Mouse (Mus musculus) neural tube, embryonic 11.5 days (tissue): ENCODE results near the gene Ddx11. TPM values are rescaled to one million over a fixed set of nuclear protein-coding genes. Genes with fewer than 3 reads are reported as not detected.
"Not testable (repeated sequence)": the region's sequence is repeated elsewhere in the genome, so short reads cannot be mapped to it uniquely, and the experiment has no call there.

Experiments
- ATAC-seq: fragments of 200-750 bp; cut with Nextera tagmentation; 2 replicates; pipeline ENCODE4 v1.8.0; 2017; ENCODE audit warnings: moderate number of reproducible peaks, mild to moderate bottlenecking, moderate TSS enrichment, moderate library complexity; ENCODE audit not compliant: insufficient read depth, low FRiP score, low TSS enrichment
- DNase-seq: peaks from one replicate; pipeline ENCODE4 v3.0.0-alpha.2; 2015; ENCODE audit warnings: low spot score
- H3K27ac ChIP-seq: fragments of 300-500 bp; sonication (generic); 2 replicates; pipeline ENCODE4 v1.5.1; 2014; ENCODE audit warnings: low read depth, mild to moderate bottlenecking, low read length
- H3K27me3 ChIP-seq: fragments of 300-500 bp; sonication (generic); 2 replicates; pipeline ENCODE4 v1.6.1; 2014; ENCODE audit warnings: mild to moderate bottlenecking, low read length, mixed read lengths; ENCODE audit not compliant: control insufficient read depth, insufficient read depth
- H3K36me3 ChIP-seq: fragments of 300-500 bp; sonication (generic); 2 replicates; pipeline ENCODE4 v1.6.1; 2014; ENCODE audit warnings: mild to moderate bottlenecking, low read length, moderate library complexity, mixed read lengths; ENCODE audit not compliant: control insufficient read depth, insufficient read depth
- H3K4me1 ChIP-seq: fragments of 300-500 bp; sonication (generic); 2 replicates; pipeline ENCODE4 v1.6.1; 2014; ENCODE audit warnings: low read length, mixed read lengths; ENCODE audit not compliant: control insufficient read depth, insufficient read depth
- H3K4me2 ChIP-seq: fragments of 300-500 bp; sonication (generic); 2 replicates; pipeline ENCODE4 v1.6.1; 2014; ENCODE audit warnings: low read depth, mild to moderate bottlenecking, moderate library complexity
- H3K4me3 ChIP-seq: fragments of 300-500 bp; sonication (generic); 2 replicates; pipeline ENCODE4 v1.5.1; 2014; ENCODE audit warnings: low read depth, low read length
- H3K9ac ChIP-seq: fragments of 300-500 bp; sonication (generic); 2 replicates; pipeline ENCODE4 v1.6.1; 2014; ENCODE audit warnings: mild to moderate bottlenecking, low read length
- H3K9me3 ChIP-seq: fragments of 300-500 bp; sonication (generic); 2 replicates; pipeline ENCODE4 v1.6.1; 2016; ENCODE audit warnings: low read length; ENCODE audit not compliant: control insufficient read depth
- WGBS: fragments of 180-500 bp; shearing (Covaris S2); extraction: QIAGEN DNeasy Blood & Tissue Kit; methylation state at CpG from one replicate; pipeline ENCODE4 v1.1.7; 2014; 5-methylcytosine and 5-hydroxymethylcytosine counted together
- polyA plus RNA-seq: library from polyadenylated mRNA; unstranded; fragments of >200 nt; fragmentation: Nextera tagmentation; extraction: Ambion mirVana; gene quantifications from 2 replicates; pipeline ENCODE4 v1.2.1, GENCODE M21; 2014

The Ddx11 gene
- polyA plus RNA-seq, 1 experiment from 2014 or later, result 16.9 TPM

GRCm38 (mm10) chr17:66130371-66130770, 7.1 kb downstream of the Ddx11 start:
- Histone ChIP-seq H3K9ac (no peak overlapping the region), H3K27ac (no peak overlapping the region), H3K27me3 (no peaks in the 10 kb centered on the region), H3K36me3 (peaks cover 18% of the 10 kb centered on the region), H3K4me1 (no peaks in the 10 kb centered on the region), H3K9me3 (no peaks in the 10 kb centered on the region), H3K4me3 (no peak overlapping the region), H3K4me2 (no peak overlapping the region)
- 91% methylated on average over 9 of the region's 9 CpGs for WGBS
- ATAC-seq (no peak), DNase-seq (no peak)

DNA sequence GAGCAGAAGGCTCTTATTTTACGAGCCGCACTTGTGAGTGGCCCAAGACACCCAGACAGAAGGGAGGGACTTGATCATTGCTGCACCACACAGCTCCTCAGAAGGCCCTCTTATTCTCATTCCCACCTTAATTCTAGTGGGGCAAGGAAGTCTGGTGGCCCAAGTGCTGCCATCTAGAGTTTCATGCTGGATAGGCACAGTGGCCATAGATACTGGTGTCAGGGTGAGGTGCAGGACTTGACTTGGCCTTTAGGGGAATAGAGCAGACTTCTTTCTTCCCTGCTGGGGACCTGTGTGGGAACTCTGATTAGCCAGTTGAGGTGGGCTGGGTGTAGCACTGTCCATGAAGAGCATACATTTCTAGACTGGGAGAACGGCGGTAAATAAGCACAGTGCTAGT, 7.9 kb downstream of the Ddx11 start:
- H3K27ac ChIP-seq, result no peak overlapping the region
- peaks cover 20% of the 10 kb centered on the region for H3K36me3 ChIP-seq
- H3K27me3 ChIP-seq, result no peaks in the 10 kb centered on the region
- no peaks in the 10 kb centered on the region for H3K4me1 ChIP-seq
- H3K9me3 ChIP-seq, result no peaks in the 10 kb centered on the region
- ATAC-seq (no peak), DNase-seq (peak; percentile 20)
- 96% methylated on average over 4 of the region's 4 CpGs for WGBS
- H3K4me2 ChIP-seq, result no peak overlapping the region
- H3K9ac ChIP-seq, result no peak overlapping the region
- no peak overlapping the region for H3K4me3 ChIP-seq

GRCm38 (mm10) chr17:66152706-66153662, 29.7 kb downstream of the Ddx11 start:
- not testable (repeated sequence) for H3K9me3 ChIP-seq, ATAC-seq, H3K27me3 ChIP-seq, H3K9ac ChIP-seq, H3K27ac ChIP-seq, DNase-seq, H3K4me3 ChIP-seq, H3K4me2 ChIP-seq, H3K4me1 ChIP-seq
- WGBS, result 80% methylated on average over 5 of the region's 8 CpGs
- peaks cover 12% of the 10 kb centered on the region; the same call in 1 of the 2 replicates for H3K36me3 ChIP-seq

- WGBS, result 90% methylated on average over 4 of the region's 4 CpGs
- not testable (repeated sequence) for H3K27me3 ChIP-seq, H3K9ac ChIP-seq
Observed at GRCm38 (mm10) chr17:66153735-66154423, 30.6 kb downstream of the Ddx11 start.

GRCm38 (mm10) chr17:66154876-66155275, 31.6 kb downstream of the Ddx11 start:
- no peaks in the 10 kb centered on the region for H3K9me3 ChIP-seq
- no peaks in the 10 kb centered on the region for H3K4me1 ChIP-seq
- 77% methylated on average over 2 of the region's 2 CpGs for WGBS
- no peak overlapping the region for H3K9ac ChIP-seq
- DNase-seq (no peak), ATAC-seq (no peak)
- H3K27me3 ChIP-seq, result no peaks in the 10 kb centered on the region
- H3K27ac ChIP-seq, result no peak overlapping the region
- peaks cover 5% of the 10 kb centered on the region; the same call in 1 of the 2 replicates for H3K36me3 ChIP-seq
- H3K4me3 ChIP-seq, result no peak overlapping the region
- H3K4me2 ChIP-seq, result no peak overlapping the region

More at GRCm38 (mm10) chr17:66153735-66154423, 30.6 kb downstream of the Ddx11 start:
- not testable (repeated sequence) for H3K36me3 ChIP-seq, H3K27ac ChIP-seq, H3K9me3 ChIP-seq, ATAC-seq, H3K4me1 ChIP-seq, H3K4me3 ChIP-seq, DNase-seq, H3K4me2 ChIP-seq

DNA sequence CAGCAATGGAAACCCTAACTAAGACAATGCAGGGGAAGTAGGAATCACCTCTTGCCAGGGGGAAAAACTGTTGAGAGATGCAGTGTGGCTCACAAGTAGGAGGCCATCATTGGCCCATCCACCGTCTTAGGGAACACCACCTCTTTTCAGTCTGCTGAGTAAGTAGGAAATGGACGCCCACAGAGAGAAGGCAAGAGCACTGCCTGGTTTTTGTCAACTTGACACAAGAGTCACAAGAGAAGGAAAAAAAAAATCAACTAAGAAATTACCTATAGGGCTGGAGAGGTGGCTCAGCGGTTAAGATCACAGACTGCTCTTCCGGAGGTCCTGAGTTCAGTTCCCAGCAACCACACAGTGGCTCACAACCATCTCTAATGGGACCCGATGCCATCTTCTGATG, 35.0 kb downstream of the Ddx11 start:
- Histone ChIP-seq H3K36me3 (no peaks in the 10 kb centered on the region), H3K27me3 (no peaks in the 10 kb centered on the region), H3K4me2 (no peak overlapping the region), H3K4me1 (no peaks in the 10 kb centered on the region), H3K4me3 (no peak overlapping the region), H3K27ac (no peak overlapping the region), H3K9me3 (0 out of 2 replicates have a peak, but pooled peaks cover 2% of the 10 kb centered on the region), H3K9ac (no peak overlapping the region)
- DNase-seq (no peak), ATAC-seq (no peak)
- WGBS, result 93% methylated on average over 5 of the region's 5 CpGs

DNA sequence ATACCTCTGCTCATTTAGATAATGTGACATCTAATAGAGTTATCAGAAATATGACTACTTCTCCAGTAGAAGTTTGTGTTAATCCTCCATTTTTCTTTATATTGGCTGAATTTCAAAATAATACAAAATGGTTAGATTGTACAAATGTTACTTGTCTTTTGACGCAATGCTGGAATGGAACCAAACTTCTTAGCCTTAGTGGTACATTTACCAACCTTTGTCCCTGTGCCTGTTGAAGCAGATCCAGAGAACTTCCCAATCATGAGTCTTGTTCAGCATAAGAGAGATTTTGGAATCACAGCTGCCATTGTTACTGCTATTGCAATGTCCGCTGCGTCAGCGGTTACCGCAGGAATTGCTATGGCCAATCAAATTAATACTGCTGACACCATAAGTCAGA, 43.8 kb downstream of the Ddx11 start:
- H3K36me3 ChIP-seq, H3K4me1 ChIP-seq, H3K9ac ChIP-seq, ATAC-seq, H3K4me2 ChIP-seq, H3K4me3 ChIP-seq, H3K9me3 ChIP-seq, H3K27me3 ChIP-seq, DNase-seq, H3K27ac ChIP-seq: not testable (repeated sequence)
- 95% methylated on average over 5 of the region's 5 CpGs for WGBS

- H3K27me3 ChIP-seq, H3K9ac ChIP-seq, DNase-seq, H3K36me3 ChIP-seq, H3K4me1 ChIP-seq, H3K27ac ChIP-seq, H3K4me2 ChIP-seq, H3K4me3 ChIP-seq, H3K9me3 ChIP-seq, ATAC-seq: not testable (repeated sequence)
- 95% methylated on average over 15 of the region's 15 CpGs for WGBS
Observed at GRCm38 (mm10) chr17:66170971-66171370, 47.7 kb downstream of the Ddx11 start.
